Mouse (Mus musculus) forebrain, embryonic 10.5 days (tissue): Measurements from ENCODE around the gene Fancd2. TPM values are rescaled to one million over a fixed set of nuclear protein-coding genes. Genes with fewer than 3 reads are reported as not detected.

Experiments used
- DNase-seq: peaks from one replicate; pipeline ENCODE4 v3.0.0-alpha.2; 2017; ENCODE audit warnings: low spot score; ENCODE audit errors: extremely low spot score
- H3K27ac ChIP-seq: fragments of 300-500 bp; sonication (generic); 2 replicates; pipeline ENCODE4 v1.5.1; 2016; ENCODE audit warnings: mild to moderate bottlenecking
- H3K27me3 ChIP-seq: fragments of 300-500 bp; sonication (generic); 2 replicates; pipeline ENCODE4 v1.6.1; 2016; ENCODE audit warnings: mild to moderate bottlenecking; ENCODE audit not compliant: poor library complexity, severe bottlenecking
- H3K36me3 ChIP-seq: fragments of 300-500 bp; sonication (generic); replicated peaks from 2 replicates; pipeline ENCODE4 v1.6.1; 2016; ENCODE audit warnings: mild to moderate bottlenecking, moderate library complexity
- H3K4me1 ChIP-seq: fragments of 300-500 bp; sonication (generic); 2 replicates; pipeline ENCODE4 v1.6.1; 2016
- H3K4me3 ChIP-seq: fragments of 300-500 bp; sonication (generic); 2 replicates; pipeline ENCODE4 v1.5.1; 2016; ENCODE audit warnings: mild to moderate bottlenecking, moderate library complexity
- H3K9me3 ChIP-seq: fragments of 300-500 bp; sonication (generic); 2 replicates; pipeline ENCODE4 v1.6.1; 2016; ENCODE audit warnings: mild to moderate bottlenecking, moderate library complexity
- WGBS: fragments of 180-500 bp; shearing (Covaris S2); methylation state at CpG from one replicate; pipeline ENCODE4 v1.1.7; 2016; 5-methylcytosine and 5-hydroxymethylcytosine counted together
- microRNA-seq: library from miRNA; unstranded; fragments of <30 nt; microRNA quantifications from one replicate; pipeline ENCODE4, GENCODE M21; 2017
- polyA plus RNA-seq: library from polyadenylated mRNA; unstranded; fragments of >200 nt; fragmentation: Nextera tagmentation; extraction: Ambion mirVana; gene quantifications from 2 replicates; pipeline ENCODE4 v1.2.1, GENCODE M21; 2016

The Fancd2 gene
- polyA plus RNA-seq, 1 experiment from 2014 or later, result 20.7 TPM

DNA sequence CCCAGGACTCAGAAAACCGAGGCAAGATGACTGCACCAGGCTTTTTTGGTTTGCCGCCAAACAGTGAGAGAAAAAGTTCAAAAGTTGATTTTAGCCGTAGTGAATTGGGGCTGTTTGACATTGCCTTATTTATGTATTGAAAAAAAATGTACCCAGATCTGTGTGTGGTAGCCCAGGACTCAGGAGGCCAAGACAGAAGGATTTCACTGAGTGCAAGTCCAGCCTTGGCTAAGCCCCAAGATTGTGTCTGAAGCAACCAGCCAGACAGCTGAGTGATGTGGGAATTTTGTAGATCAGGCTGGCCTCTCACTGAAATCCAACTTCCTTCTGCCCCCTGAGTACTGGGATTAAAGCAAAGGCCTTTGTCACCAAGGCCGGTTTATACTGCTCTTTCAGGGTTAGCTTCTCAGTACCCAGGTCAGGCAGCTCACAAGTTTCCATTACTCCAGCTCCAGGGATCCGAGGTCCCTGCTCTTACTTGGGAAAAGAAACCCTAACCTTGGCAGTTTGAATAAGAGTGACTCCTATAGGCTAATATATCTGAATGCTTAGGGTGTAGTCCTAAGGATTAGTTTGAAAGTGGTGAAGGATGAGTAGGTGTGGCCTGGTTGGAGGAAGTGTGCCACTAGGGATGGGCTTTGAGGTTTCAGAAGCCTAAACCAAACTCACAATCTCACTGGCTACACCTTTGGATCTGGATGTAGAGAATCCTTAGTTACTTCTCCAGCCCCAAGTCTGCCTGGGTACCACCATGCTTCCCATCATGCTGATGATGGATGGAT is 93.7 kb downstream of the Fancd2 start:
- 61% methylated on average over 5 of the region's 5 CpGs for WGBS
- Histone ChIP-seq H3K4me1 (peaks cover 22% of the 10 kb centered on the region), H3K36me3 (peaks cover 44% of the 10 kb centered on the region), H3K27me3 (no peaks in the 10 kb centered on the region), H3K4me3 (peak overlapping the region; percentile 79), H3K27ac (peak overlapping the region; percentile 94; the same call in 1 of the 2 replicates), H3K9me3 (no peaks in the 10 kb centered on the region; the same call in 1 of the 2 replicates)
- no peak for DNase-seq

DNA sequence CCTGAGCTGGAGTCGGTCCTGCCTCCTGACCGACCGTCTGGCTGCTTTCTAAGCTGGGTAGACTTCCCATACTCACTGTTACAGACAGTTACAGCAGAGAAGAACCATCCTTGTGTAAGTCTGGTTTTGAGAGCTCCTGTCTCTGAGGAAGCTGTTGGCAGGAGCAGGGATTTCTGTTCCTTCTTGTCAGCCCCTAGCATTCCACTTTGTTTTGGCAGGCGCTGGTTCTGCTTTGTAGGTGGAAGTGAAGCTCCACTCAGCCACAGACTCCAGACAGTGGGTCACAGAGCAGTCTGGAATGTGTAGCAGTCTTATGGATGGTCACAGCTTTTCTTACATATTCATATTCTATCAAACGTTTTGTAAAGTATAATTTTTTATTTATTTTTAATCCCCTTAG is 98.8 kb downstream of the Fancd2 start:
- no peaks in the 10 kb centered on the region; the same call in 1 of the 2 replicates for H3K9me3 ChIP-seq
- H3K4me1 ChIP-seq, result peaks cover 8% of the 10 kb centered on the region
- no peak overlapping the region for H3K27ac ChIP-seq
- no peaks in the 10 kb centered on the region for H3K27me3 ChIP-seq
- 78% methylated on average over 5 of the region's 5 CpGs for WGBS
- peaks cover 84% of the 10 kb centered on the region for H3K36me3 ChIP-seq
- H3K4me3 ChIP-seq, result no peak overlapping the region
- no peak for DNase-seq

DNA sequence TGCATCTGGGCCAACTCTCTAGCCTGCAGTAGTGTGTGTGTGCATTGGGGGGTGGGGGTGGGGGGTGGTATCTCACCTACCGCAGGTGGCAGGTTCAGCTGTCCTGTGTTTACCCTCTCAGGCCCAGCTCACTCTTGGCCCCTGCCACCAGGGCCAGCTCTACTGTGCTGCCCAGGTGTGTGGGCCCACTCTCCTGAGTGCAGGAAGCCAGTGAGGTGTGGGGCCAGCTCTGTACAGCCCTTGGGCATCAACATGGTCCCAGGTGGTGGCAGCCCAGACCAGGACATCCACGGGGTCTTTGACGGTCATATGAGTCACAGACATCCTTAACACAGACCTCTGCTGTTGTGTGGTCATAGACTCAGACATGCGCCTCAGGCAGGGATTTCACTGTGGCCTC is 101.4 kb downstream of the Fancd2 start:
- no peaks in the 10 kb centered on the region for H3K9me3 ChIP-seq
- peaks cover 62% of the 10 kb centered on the region for H3K36me3 ChIP-seq
- H3K27me3 ChIP-seq, result no peaks in the 10 kb centered on the region
- H3K27ac ChIP-seq, result no peak overlapping the region
- 100% methylated on average over 4 of the region's 4 CpGs for WGBS
- H3K4me3 ChIP-seq, result no peak overlapping the region
- H3K4me1 ChIP-seq, result no peaks in the 10 kb centered on the region
- DNase-seq, result no peak

DNA sequence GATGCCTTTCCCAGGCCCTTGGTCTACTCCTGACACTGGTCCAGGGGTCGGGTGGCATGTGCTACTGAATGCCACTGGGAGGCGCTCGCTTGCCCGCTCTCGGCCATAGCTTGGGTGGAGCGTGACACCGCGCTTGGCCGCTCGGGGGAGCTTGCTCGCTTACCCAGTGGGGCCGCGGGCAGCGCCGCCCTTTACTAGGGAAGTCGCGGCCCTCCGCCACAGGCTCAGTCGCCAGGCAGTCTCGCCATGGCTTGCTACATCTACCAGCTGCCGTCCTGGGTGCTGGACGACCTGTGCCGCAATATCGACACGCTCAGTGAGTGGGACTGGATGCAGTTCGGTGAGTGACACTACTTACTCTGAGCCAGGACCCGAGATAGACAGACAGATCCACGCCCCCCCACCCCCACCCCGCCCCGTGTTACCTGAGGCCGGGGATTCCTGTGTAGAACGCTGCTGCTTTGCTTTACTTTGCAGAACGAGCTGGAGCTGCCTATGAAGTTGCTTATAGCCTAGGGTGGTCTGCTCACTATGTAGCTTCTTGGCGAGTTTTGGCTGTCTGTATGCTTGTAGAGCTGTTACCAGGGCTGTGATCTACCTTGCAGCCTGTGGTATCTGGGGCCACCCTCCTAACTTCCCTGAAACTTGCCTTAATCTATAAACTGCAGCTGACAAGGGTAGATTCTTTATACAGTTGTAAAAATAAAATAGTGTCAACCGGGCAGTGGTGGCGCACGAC is 107.0 kb downstream of the Fancd2 start, which contains the start of gene Irak2:
TSS of gene Irak2 (plus strand) at position 166 of the 739 bp plus-strand sequence.
- Histone ChIP-seq H3K27ac (peak within 1 kb of the TSS; percentile 81), H3K9me3 (no peaks in the 10 kb centered on the region), H3K4me3 (peak within 1 kb of the TSS; percentile 61), H3K27me3 (no peaks in the 10 kb centered on the region), H3K36me3 (peaks cover 7% of the 10 kb centered on the region), H3K4me1 (peaks cover 10% of the 10 kb centered on the region)
- WGBS, result 8% methylated on average over 37 of the region's 37 CpGs
- DNase-seq, result peak; percentile 90

DNA sequence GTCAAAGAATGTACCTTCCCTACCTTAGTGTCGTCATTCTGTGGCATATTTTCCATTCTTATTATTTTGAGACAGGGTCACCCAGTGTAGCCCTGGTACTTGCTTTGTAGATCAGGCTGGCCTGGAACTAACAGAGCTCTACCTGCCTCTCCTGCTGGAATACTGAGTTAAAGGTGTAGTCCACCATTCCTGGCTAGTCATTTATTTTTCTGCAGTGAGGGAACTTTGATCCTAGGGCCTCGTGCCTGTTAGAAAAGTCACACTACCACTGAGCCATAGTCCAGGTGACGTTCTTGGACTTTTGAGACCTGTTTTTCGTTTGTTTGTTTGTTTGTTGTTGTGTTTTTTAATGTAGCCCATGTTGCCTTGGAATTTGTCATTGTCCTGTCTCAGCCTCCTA is 107.7 kb downstream of the Fancd2 start:
- no peaks in the 10 kb centered on the region for H3K9me3 ChIP-seq
- no peak overlapping the region for H3K4me3 ChIP-seq
- no peak for DNase-seq
- H3K36me3 ChIP-seq, result peaks cover 1% of the 10 kb centered on the region; the same call in 1 of the 2 replicates
- 87% methylated on average over 4 of the region's 4 CpGs for WGBS
- no peak overlapping the region for H3K27ac ChIP-seq
- H3K4me1 ChIP-seq, result peaks cover 10% of the 10 kb centered on the region
- H3K27me3 ChIP-seq, result no peaks in the 10 kb centered on the region

DNA sequence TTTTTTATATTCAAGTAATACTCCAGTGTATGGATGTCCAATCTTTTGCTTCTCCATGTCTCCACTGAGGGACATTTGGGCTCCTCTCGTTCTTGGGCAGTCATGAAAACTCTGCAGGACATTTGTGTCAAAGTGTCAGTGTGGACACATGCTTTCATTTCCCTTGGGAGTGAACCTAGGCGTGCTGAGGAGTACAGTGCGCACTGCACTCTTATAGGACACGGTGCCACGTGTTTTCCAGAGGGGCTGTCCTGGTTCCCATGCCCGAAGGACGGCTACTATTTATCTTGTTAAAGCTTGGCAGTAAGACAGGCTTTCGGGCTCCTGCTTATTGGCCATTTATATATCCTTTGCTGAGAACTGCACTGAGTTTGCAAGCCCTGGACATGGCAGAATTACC is 111.1 kb downstream of the Fancd2 start:
- H3K36me3 ChIP-seq, result no peaks in the 10 kb centered on the region
- H3K27ac ChIP-seq, result no peak overlapping the region
- DNase-seq, result no peak
- no peaks in the 10 kb centered on the region for H3K27me3 ChIP-seq
- peaks cover 10% of the 10 kb centered on the region for H3K4me1 ChIP-seq
- H3K4me3 ChIP-seq, result no peak overlapping the region
- H3K9me3 ChIP-seq, result no peaks in the 10 kb centered on the region
- WGBS, result 92% methylated on average over 8 of the region's 8 CpGs

DNA sequence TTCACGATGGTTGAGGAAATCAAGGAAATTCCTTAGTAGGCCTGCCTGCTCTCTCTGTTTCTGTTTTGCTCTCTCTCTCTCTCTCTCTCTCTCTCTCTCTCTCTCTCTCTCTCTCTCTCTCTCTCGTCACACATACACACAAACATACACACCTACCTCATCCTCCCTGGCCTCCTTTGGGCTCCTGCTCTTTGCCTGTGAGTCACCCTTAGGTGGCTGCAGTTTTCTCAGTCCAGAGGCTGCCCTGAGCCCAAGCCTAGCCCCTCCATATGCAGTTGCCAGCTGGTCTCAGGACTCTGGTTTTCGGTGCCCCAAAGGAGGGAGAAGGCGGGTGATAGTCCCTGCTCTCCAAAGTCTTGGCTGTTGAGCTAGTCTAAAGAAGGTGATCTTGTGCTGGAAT is 111.5 kb downstream of the Fancd2 start:
- Histone ChIP-seq H3K4me3 (no peak overlapping the region), H3K36me3 (no peaks in the 10 kb centered on the region), H3K27me3 (no peaks in the 10 kb centered on the region), H3K9me3 (no peaks in the 10 kb centered on the region), H3K4me1 (peaks cover 9% of the 10 kb centered on the region), H3K27ac (no peak overlapping the region)
- DNase-seq, result no peak
- 90% methylated on average over 4 of the region's 4 CpGs for WGBS

DNA sequence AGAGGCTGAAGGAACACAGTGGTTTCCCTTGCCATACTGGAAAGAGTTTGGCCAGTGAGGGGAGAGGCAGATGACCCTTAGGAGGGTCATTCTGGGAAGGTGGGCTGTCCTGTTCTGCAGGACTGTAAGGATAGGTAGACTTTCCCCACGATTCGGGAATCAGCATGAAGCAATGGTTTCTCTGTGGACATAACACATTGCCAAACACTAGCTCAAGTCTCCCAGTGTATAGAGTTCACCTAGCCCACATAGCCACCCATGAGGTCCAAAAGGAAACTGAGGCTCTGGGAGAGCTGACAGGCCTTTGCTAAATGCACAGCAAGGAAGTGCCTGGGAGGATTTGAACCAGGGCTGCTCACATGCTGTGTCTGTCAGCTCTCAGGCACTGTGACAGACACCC is 112.5 kb downstream of the Fancd2 start:
- 86% methylated on average over 2 of the region's 2 CpGs for WGBS

DNA sequence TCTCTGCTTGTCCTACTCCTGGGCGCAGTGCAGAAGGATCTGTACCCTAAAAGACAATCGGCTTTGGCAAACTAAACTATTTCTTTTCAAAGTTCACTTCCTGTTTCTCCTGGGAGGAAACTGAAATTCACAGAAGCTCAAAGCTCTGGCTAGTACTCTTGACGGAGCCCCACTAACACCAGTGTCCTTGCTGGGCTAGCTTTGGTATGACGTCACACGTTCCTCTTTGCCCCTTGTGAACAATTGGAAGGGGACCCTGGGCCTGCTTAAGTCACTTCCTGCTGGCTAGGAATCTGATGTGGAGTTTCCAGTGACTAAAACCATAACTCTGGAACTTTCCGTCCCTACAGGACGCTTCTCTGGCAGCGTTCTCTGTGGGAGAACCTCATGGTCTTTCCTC is 113.3 kb downstream of the Fancd2 start:
- peaks cover 2% of the 10 kb centered on the region; the same call in 1 of the 2 replicates for H3K4me1 ChIP-seq
- DNase-seq, result no peak
- no peaks in the 10 kb centered on the region for H3K36me3 ChIP-seq
- H3K9me3 ChIP-seq, result no peaks in the 10 kb centered on the region
- no peaks in the 10 kb centered on the region for H3K27me3 ChIP-seq
- no peak overlapping the region for H3K4me3 ChIP-seq
- no peak overlapping the region for H3K27ac ChIP-seq
- WGBS, result 88% methylated on average over 8 of the region's 8 CpGs

More for the DNA sequence above, 112.5 kb downstream of the Fancd2 start:
- no peaks in the 10 kb centered on the region for H3K9me3 ChIP-seq
- no peaks in the 10 kb centered on the region for H3K27me3 ChIP-seq
- no peaks in the 10 kb centered on the region for H3K36me3 ChIP-seq
- H3K4me1 ChIP-seq, result peaks cover 2% of the 10 kb centered on the region; the same call in 1 of the 2 replicates
- DNase-seq, result no peak
- H3K4me3 ChIP-seq, result no peak overlapping the region
- H3K27ac ChIP-seq, result no peak overlapping the region

Small RNA genes within 50 kb of the gene (microRNA-seq; reads per million reads assigned to microRNA genes)
- not detected for gene Gm23365

Other genes with a start within 250 kb of the Fancd2 start
- gene Cpne9, start 249.4 kb upstream of the Fancd2 start, polyA plus RNA-seq, result 0.05 and 0.09 TPM in 2 replicates
- 26.1 and 26.7 TPM in 2 replicates for gene Brpf1, start 224.5 kb upstream of the Fancd2 start, polyA plus RNA-seq
- 18.3 and 18.8 TPM in 2 replicates for gene Ogg1, start 204.7 kb upstream of the Fancd2 start, polyA plus RNA-seq
- gene Camk1, start 187.7 kb upstream of the Fancd2 start, polyA plus RNA-seq, result 33.8 and 37.4 TPM in 2 replicates
- 53.8 and 59.3 TPM in 2 replicates for gene Tada3, start 153.8 kb upstream of the Fancd2 start, polyA plus RNA-seq
- 366 TPM in 2 replicates for gene Arpc4, start 153.6 kb upstream of the Fancd2 start, polyA plus RNA-seq
- 4.0 and 4.2 TPM in 2 replicates for gene Ttll3, start 142.4 kb upstream of the Fancd2 start, polyA plus RNA-seq
- 38.3 and 40.6 TPM in 2 replicates for gene Rpusd3, start 112.3 kb upstream of the Fancd2 start, polyA plus RNA-seq
- not detected in 2 replicates for gene Cidec, start 95.9 kb upstream of the Fancd2 start, polyA plus RNA-seq
- 85.1 and 92.0 TPM in 2 replicates for gene Jagn1, start 89.1 kb upstream of the Fancd2 start, polyA plus RNA-seq
- 0.73 and 1.3 TPM in 2 replicates for gene Il17re, start 73.2 kb upstream of the Fancd2 start, polyA plus RNA-seq
- 2.5 and 2.7 TPM in 2 replicates for gene Il17rc, start 60.3 kb upstream of the Fancd2 start, polyA plus RNA-seq
- gene Creld1, start 48.4 kb upstream of the Fancd2 start, polyA plus RNA-seq, result 31.1 and 33.2 TPM in 2 replicates
- gene Prrt3, start 29.8 kb upstream of the Fancd2 start, polyA plus RNA-seq, result 2.1 and 2.8 TPM in 2 replicates
- 75.0 and 78.5 TPM in 2 replicates for gene Emc3, start within 50 bp of the Fancd2 start, polyA plus RNA-seq
- gene Fancd2os, start 69.0 kb downstream of the Fancd2 start, polyA plus RNA-seq, result not detected in 2 replicates
- gene Brk1, start 73.1 kb downstream of the Fancd2 start, polyA plus RNA-seq, result 200 and 203 TPM in 2 replicates
- 41.4 and 42.4 TPM in 2 replicates for gene Vhl, start 92.3 kb downstream of the Fancd2 start, polyA plus RNA-seq
- gene Irak2, start 106.8 kb downstream of the Fancd2 start, polyA plus RNA-seq, result 3.8 and 3.9 TPM in 2 replicates
- gene Tatdn2, start 165.4 kb downstream of the Fancd2 start, polyA plus RNA-seq, result 0.62 and 0.76 TPM in 2 replicates
- gene Ghrl, start 188.2 kb downstream of the Fancd2 start, polyA plus RNA-seq, result not detected in 2 replicates
- 282 and 289 TPM in 2 replicates for gene Sec13, start 209.1 kb downstream of the Fancd2 start, polyA plus RNA-seq